Mouse (Mus musculus): ENCODE results near the gene Kcnk6. TPM values are rescaled to one million over a fixed set of nuclear protein-coding genes. Genes with fewer than 3 reads are reported as not detected.
"Not testable (repeated sequence)": the region's sequence is repeated elsewhere in the genome, so short reads cannot be mapped to it uniquely, and the experiment has no call there.

Kcnk6 gene
- polyA plus RNA-seq, 1 experiment from 2014 or later: 1.2 TPM

GRCm38 (mm10) chr7:29214236-29214635 is 18.1 kb downstream of the Kcnk6 start:
- Histone ChIP-seq H3K4me1 (ENCODE audit: control insufficient read depth in 2 of 2, insufficient read depth in 2 of 2, low read length in 2 of 2) (peaks cover 4 to 5% of the 10 kb centered on the region in 2 experiments; a peak in 1 of 4 replicates), H3K9ac (ENCODE audit: low read length) (no peak overlapping the region), H3K9me3 (ENCODE audit: control insufficient read depth, low read length) (peaks cover 18% of the 10 kb centered on the region), H3K4me3 (ENCODE audit: control insufficient read depth in 1 of 2, insufficient read depth in 1 of 2, low read depth in 1 of 2, low read length in 2 of 2) (no peak overlapping the region), H3K27me3 (ENCODE audit: control insufficient read depth, insufficient read depth, low read length) (peaks cover 8% of the 10 kb centered on the region; the same call in 1 of the 2 replicates), H3K4me2 (ENCODE audit: low read length) (no peak overlapping the region), H3K36me3 (ENCODE audit: control insufficient read depth, insufficient read depth, low read length) (no peaks in the 10 kb centered on the region), H3K27ac (replicated peaks in 1 of 2; ENCODE audit: control insufficient read depth in 1 of 2, insufficient read depth in 1 of 2, low read depth in 2 of 2, low read length in 2 of 2) (no peak overlapping the region)
- ATAC-seq (ENCODE audit: insufficient number of reproducible peaks, insufficient read depth, low FRiP score, low read depth): no peak
- 54% methylated on average over 2 of the region's 2 CpGs for WGBS

GRCm38 (mm10) chr7:29213675-29214082 is 18.6 kb downstream of the Kcnk6 start, which contains the start of gene Catsperg1:
Gene Catsperg1, minus strand, starts transcription at chr7:29214035.
- Histone ChIP-seq H3K9ac (ENCODE audit: low read length) (no peak within 1 kb of the TSS), H3K36me3 (ENCODE audit: control insufficient read depth, insufficient read depth, low read length) (no peaks in the 10 kb centered on the region), H3K9me3 (ENCODE audit: control insufficient read depth, low read length) (peaks cover 18% of the 10 kb centered on the region), H3K27ac (replicated peaks in 1 of 2; ENCODE audit: control insufficient read depth in 1 of 2, insufficient read depth in 1 of 2, low read depth in 2 of 2, low read length in 2 of 2) (no peak within 1 kb of the TSS), H3K4me1 (ENCODE audit: control insufficient read depth in 2 of 2, insufficient read depth in 2 of 2, low read length in 2 of 2) (peaks cover 4 to 5% of the 10 kb centered on the region in 2 experiments; a peak in 1 of 4 replicates), H3K4me3 (ENCODE audit: control insufficient read depth in 1 of 2, insufficient read depth in 1 of 2, low read depth in 1 of 2, low read length in 2 of 2) (no peak within 1 kb of the TSS), H3K27me3 (ENCODE audit: control insufficient read depth, insufficient read depth, low read length) (peaks cover 8% of the 10 kb centered on the region; the same call in 1 of the 2 replicates), H3K4me2 (ENCODE audit: low read length) (0 out of 2 replicates have a peak within 1 kb of the TSS, but pooled peaks have one; percentile 11)
- WGBS: 8% methylated on average over 20 of the region's 20 CpGs
- ATAC-seq (ENCODE audit: insufficient number of reproducible peaks, insufficient read depth, low FRiP score, low read depth): no peak

- H3K27me3 ChIP-seq (ENCODE audit: control insufficient read depth, insufficient read depth, low read length); H3K9ac ChIP-seq (ENCODE audit: low read length); H3K36me3 ChIP-seq (ENCODE audit: control insufficient read depth, insufficient read depth, low read length); ATAC-seq (ENCODE audit: insufficient number of reproducible peaks, insufficient read depth, low FRiP score, low read depth); H3K4me1 ChIP-seq (ENCODE audit: control insufficient read depth in 2 of 2, insufficient read depth in 2 of 2, low read length in 2 of 2); H3K27ac ChIP-seq (replicated peaks in 1 of 2; ENCODE audit: control insufficient read depth in 1 of 2, insufficient read depth in 1 of 2, low read depth in 2 of 2, low read length in 2 of 2); H3K4me3 ChIP-seq (ENCODE audit: control insufficient read depth in 1 of 2, insufficient read depth in 1 of 2, low read depth in 1 of 2, low read length in 2 of 2): not testable (repeated sequence)
- Histone ChIP-seq H3K4me2 (ENCODE audit: low read length) (0 out of 2 replicates have a peak overlapping the region, but pooled peaks have one; percentile 11), H3K9me3 (ENCODE audit: control insufficient read depth, low read length) (peaks cover 18% of the 10 kb centered on the region)
- 16% methylated on average over 40 of the region's 40 CpGs for WGBS
Observed at GRCm38 (mm10) chr7:29212775-29213560, 19.3 kb downstream of the Kcnk6 start.

- Histone ChIP-seq H3K4me3 (ENCODE audit: control insufficient read depth in 1 of 2, insufficient read depth in 1 of 2, low read depth in 1 of 2, low read length in 2 of 2) (peak overlapping the region; percentile 44 to 59; a peak in 2 of 4 replicates), H3K4me2 (ENCODE audit: low read length) (peak overlapping the region; percentile 58), H3K36me3 (ENCODE audit: control insufficient read depth, insufficient read depth, low read length) (no peaks in the 10 kb centered on the region), H3K9ac (ENCODE audit: low read length) (no peak overlapping the region), H3K27me3 (ENCODE audit: control insufficient read depth, insufficient read depth, low read length) (peaks cover 8% of the 10 kb centered on the region; the same call in 1 of the 2 replicates), H3K9me3 (ENCODE audit: control insufficient read depth, low read length) (peaks cover 14% of the 10 kb centered on the region; the same call in 1 of the 2 replicates), H3K4me1 (ENCODE audit: control insufficient read depth in 2 of 2, insufficient read depth in 2 of 2, low read length in 2 of 2) (peaks cover 4 to 5% of the 10 kb centered on the region in 2 experiments; a peak in 1 of 4 replicates), H3K27ac (replicated peaks in 1 of 2; ENCODE audit: control insufficient read depth in 1 of 2, insufficient read depth in 1 of 2, low read depth in 2 of 2, low read length in 2 of 2) (no peak overlapping the region)
- no peak for ATAC-seq (ENCODE audit: insufficient number of reproducible peaks, insufficient read depth, low FRiP score, low read depth)
- WGBS: 14% methylated on average over 26 of the region's 26 CpGs
Observed at GRCm38 (mm10) chr7:29212199-29212765, 20.0 kb downstream of the Kcnk6 start.

- Histone ChIP-seq H3K4me1 (ENCODE audit: control insufficient read depth in 2 of 2, insufficient read depth in 2 of 2, low read length in 2 of 2) (peaks cover 4 to 5% of the 10 kb centered on the region in 2 experiments; a peak in 1 of 4 replicates), H3K9me3 (ENCODE audit: control insufficient read depth, low read length) (peaks cover 12% of the 10 kb centered on the region; the same call in 1 of the 2 replicates), H3K4me3 (ENCODE audit: control insufficient read depth in 1 of 2, insufficient read depth in 1 of 2, low read depth in 1 of 2, low read length in 2 of 2) (peak overlapping the region; percentile 44 to 59), H3K27ac (replicated peaks in 1 of 2; ENCODE audit: control insufficient read depth in 1 of 2, insufficient read depth in 1 of 2, low read depth in 2 of 2, low read length in 2 of 2) (peak overlapping the region; percentile 46 to 68; a peak in 2 of 4 replicates), H3K4me2 (ENCODE audit: low read length) (peak overlapping the region; percentile 58), H3K27me3 (ENCODE audit: control insufficient read depth, insufficient read depth, low read length) (peaks cover 8% of the 10 kb centered on the region; the same call in 1 of the 2 replicates), H3K9ac (ENCODE audit: low read length) (peak overlapping the region; percentile 14; the same call in 1 of the 2 replicates), H3K36me3 (ENCODE audit: control insufficient read depth, insufficient read depth, low read length) (no peaks in the 10 kb centered on the region)
- WGBS: 3% methylated on average over 34 of the region's 34 CpGs
- peak; percentile 78 for ATAC-seq (ENCODE audit: insufficient number of reproducible peaks, insufficient read depth, low FRiP score, low read depth)
Observed at GRCm38 (mm10) chr7:29211415-29212198, 20.7 kb downstream of the Kcnk6 start.

GRCm38 (mm10) chr7:29211013-29211412 is 21.3 kb downstream of the Kcnk6 start:
- peak overlapping the region; percentile 14; the same call in 1 of the 2 replicates for H3K9ac ChIP-seq (ENCODE audit: low read length)
- not testable (repeated sequence) for H3K36me3 ChIP-seq (ENCODE audit: control insufficient read depth, insufficient read depth, low read length); H3K9me3 ChIP-seq (ENCODE audit: control insufficient read depth, low read length); H3K4me1 ChIP-seq (ENCODE audit: control insufficient read depth in 2 of 2, insufficient read depth in 2 of 2, low read length in 2 of 2); H3K27me3 ChIP-seq (ENCODE audit: control insufficient read depth, insufficient read depth, low read length)
- WGBS: 16% methylated on average over 14 of the region's 15 CpGs
- H3K4me2 ChIP-seq (ENCODE audit: low read length): peak overlapping the region; percentile 58
- H3K4me3 ChIP-seq (ENCODE audit: control insufficient read depth in 1 of 2, insufficient read depth in 1 of 2, low read depth in 1 of 2, low read length in 2 of 2): peak overlapping the region; percentile 44 to 59
- peak overlapping the region; percentile 46 to 68; a peak in 1 of 4 replicates for H3K27ac ChIP-seq (replicated peaks in 1 of 2; ENCODE audit: control insufficient read depth in 1 of 2, insufficient read depth in 1 of 2, low read depth in 2 of 2, low read length in 2 of 2)
- peak; percentile 29; the same call in 1 of the 2 replicates for ATAC-seq (ENCODE audit: insufficient number of reproducible peaks, insufficient read depth, low FRiP score, low read depth)

GRCm38 (mm10) chr7:29202577-29202976 is 29.7 kb downstream of the Kcnk6 start:
- Histone ChIP-seq H3K27me3 (ENCODE audit: control insufficient read depth, insufficient read depth, low read length) (no peaks in the 10 kb centered on the region), H3K36me3 (ENCODE audit: control insufficient read depth, insufficient read depth, low read length) (no peaks in the 10 kb centered on the region), H3K27ac (replicated peaks in 1 of 2; ENCODE audit: control insufficient read depth in 1 of 2, insufficient read depth in 1 of 2, low read depth in 2 of 2, low read length in 2 of 2) (no peak overlapping the region), H3K4me1 (ENCODE audit: control insufficient read depth in 2 of 2, insufficient read depth in 2 of 2, low read length in 2 of 2) (no peaks in the 10 kb centered on the region), H3K4me2 (ENCODE audit: low read length) (no peak overlapping the region), H3K9me3 (ENCODE audit: control insufficient read depth, low read length) (no peaks in the 10 kb centered on the region), H3K4me3 (ENCODE audit: control insufficient read depth in 1 of 2, insufficient read depth in 1 of 2, low read depth in 1 of 2, low read length in 2 of 2) (no peak overlapping the region), H3K9ac (ENCODE audit: low read length) (no peak overlapping the region)
- WGBS: 85% methylated on average over 6 of the region's 6 CpGs
- no peak for ATAC-seq (ENCODE audit: insufficient number of reproducible peaks, insufficient read depth, low FRiP score, low read depth)
